Mouse (Mus musculus) brain, embryonic 14.5 days (tissue): ENCODE data around the gene Btf3.

ENCODE experiments used
- CTCF ChIP-seq: fragments of 200-500 bp; IDR thresholded peaks from 2 replicates; pipeline ENCODE4 v1.5.1; 2012; ENCODE audit warnings: inconsistent platforms, mild to moderate bottlenecking, moderate library complexity, borderline replicate concordance; ENCODE audit not compliant: insufficient read depth, insufficient read length; ENCODE audit errors: extremely low read depth
- POLR2A ChIP-seq: fragments of 200-500 bp; IDR thresholded peaks from 2 replicates; pipeline ENCODE4 v1.6.1; 2012; ENCODE audit warnings: mild to moderate bottlenecking, inconsistent platforms, borderline replicate concordance; ENCODE audit not compliant: poor library complexity, insufficient read depth, insufficient read length, severe bottlenecking; ENCODE audit errors: extremely low read depth

DNA sequence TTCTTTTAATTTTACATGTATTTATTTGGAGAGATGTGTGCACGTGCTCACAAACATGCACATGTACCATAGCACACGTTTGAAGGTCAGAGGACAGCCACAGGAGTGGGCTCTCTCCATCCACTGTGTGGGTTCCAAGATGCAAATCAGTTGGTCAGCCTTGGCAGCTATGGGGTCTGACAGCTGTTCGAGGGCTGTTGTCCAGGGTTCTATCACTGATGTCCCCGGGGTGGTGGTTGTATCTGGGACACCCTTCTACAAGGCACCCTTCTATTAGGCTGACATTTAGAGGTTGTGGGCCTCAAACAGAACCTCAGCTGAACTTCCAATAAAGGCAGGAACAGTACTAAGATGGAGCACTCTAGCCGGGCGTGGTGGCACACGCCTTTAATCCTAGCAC, 40.6 kb downstream of the Btf3 start:
- TF ChIP-seq CTCF = no peak
- TF ChIP-seq POLR2A = no peak
